Mouse (Mus musculus) brain, embryonic 14.5 days (tissue): ENCODE measurements around the gene Stk39.

Experiments used
- CTCF ChIP-seq: fragments of 200-500 bp; IDR thresholded peaks from 2 replicates; pipeline ENCODE4 v1.5.1; 2012; ENCODE audit warnings: inconsistent platforms, mild to moderate bottlenecking, moderate library complexity, borderline replicate concordance; ENCODE audit not compliant: insufficient read depth, insufficient read length; ENCODE audit errors: extremely low read depth
- POLR2A ChIP-seq: fragments of 200-500 bp; IDR thresholded peaks from 2 replicates; pipeline ENCODE4 v1.6.1; 2012; ENCODE audit warnings: mild to moderate bottlenecking, inconsistent platforms, borderline replicate concordance; ENCODE audit not compliant: poor library complexity, insufficient read depth, insufficient read length, severe bottlenecking; ENCODE audit errors: extremely low read depth

- no peak for TF ChIP-seq CTCF
- TF ChIP-seq POLR2A: no peak
These were observed 230.4 kb downstream of the Stk39 start for GRCm38 (mm10) chr2:68241640-68242039.
